Mouse (Mus musculus) liver, embryonic 16.5 days (tissue): ENCODE measurements around the gene Anks1b. TPM values are rescaled to one million over a fixed set of nuclear protein-coding genes. Genes with fewer than 3 reads are reported as not detected.

Experiments used
- ATAC-seq: fragments of 200-750 bp; cut with Nextera tagmentation; 2 replicates; pipeline ENCODE4 v1.8.0; 2017; ENCODE audit warnings: low read depth, mild to moderate bottlenecking, moderate number of reproducible peaks, moderate library complexity
- H3K27ac ChIP-seq: fragments of 300-500 bp; sonication (generic); 2 replicates; pipeline ENCODE4 v1.5.1; 2014; ENCODE audit warnings: mild to moderate bottlenecking, low read length
- H3K27me3 ChIP-seq: fragments of 300-500 bp; sonication (generic); 2 replicates; pipeline ENCODE4 v1.6.1; 2014; ENCODE audit warnings: low read depth, low read length, mixed read lengths; ENCODE audit not compliant: control insufficient read depth, insufficient read depth
- H3K36me3 ChIP-seq: fragments of 300-500 bp; sonication (generic); 2 replicates; pipeline ENCODE4 v1.6.1; 2014; ENCODE audit warnings: mild to moderate bottlenecking; ENCODE audit not compliant: control insufficient read depth, insufficient read depth
- H3K4me1 ChIP-seq: fragments of 300-500 bp; sonication (generic); 2 replicates; pipeline ENCODE4 v1.6.1; 2014; ENCODE audit warnings: low read depth, low read length, mixed read lengths; ENCODE audit not compliant: control insufficient read depth
- H3K4me2 ChIP-seq: fragments of 300-500 bp; sonication (generic); 2 replicates; pipeline ENCODE4 v1.6.1; 2014; ENCODE audit warnings: low read depth, low read length, mixed read lengths
- H3K4me3 ChIP-seq: fragments of 300-500 bp; sonication (generic); 2 replicates; pipeline ENCODE4 v1.5.1; 2014; ENCODE audit warnings: low read depth, mild to moderate bottlenecking, low read length
- H3K9ac ChIP-seq: fragments of 300-500 bp; sonication (generic); 2 replicates; pipeline ENCODE4 v1.6.1; 2014; ENCODE audit warnings: low read depth, low read length
- H3K9me3 ChIP-seq: fragments of 300-500 bp; sonication (generic); replicated peaks from 2 replicates; pipeline ENCODE4 v1.6.1; 2016; ENCODE audit warnings: low read length; ENCODE audit not compliant: control insufficient read depth
- WGBS: fragments of 180-500 bp; shearing (Covaris S2); extraction: QIAGEN DNeasy Blood & Tissue Kit; methylation state at CpG from one replicate; pipeline ENCODE4 v1.1.7; 2014; ENCODE audit not compliant: insufficient replicate concordance; 5-methylcytosine and 5-hydroxymethylcytosine counted together
- polyA plus RNA-seq: library from polyadenylated mRNA; unstranded; fragments of >200 nt; fragmentation: Nextera tagmentation; extraction: Ambion mirVana; gene quantifications from 2 replicates; pipeline ENCODE4 v1.2.1, GENCODE M21; 2015

Gene Anks1b
- polyA plus RNA-seq, 1 experiment from 2014 or later = not detected

DNA sequence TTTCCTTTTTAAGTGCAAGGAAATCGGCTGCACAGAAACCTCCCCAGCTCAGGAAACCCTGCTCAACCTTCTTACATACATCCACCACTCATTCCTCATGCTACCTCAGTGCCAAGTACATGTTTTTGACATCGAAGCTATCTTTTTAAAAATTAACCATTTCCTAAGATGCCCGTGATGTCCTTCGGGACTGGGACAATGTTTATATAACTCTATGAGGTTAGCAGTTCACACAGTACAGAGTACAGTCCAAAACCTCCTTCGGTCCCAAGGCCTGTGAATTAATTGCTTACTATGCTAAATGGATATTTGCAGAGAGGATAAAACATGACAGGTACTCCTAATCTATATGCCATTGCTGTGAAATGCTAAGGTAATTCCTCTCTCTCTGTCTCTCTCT, 558.2 kb downstream of the Anks1b start:
- no peak overlapping the region for H3K9ac ChIP-seq
- H3K36me3 ChIP-seq = no peaks in the 10 kb centered on the region
- ATAC-seq = no peak
- H3K9me3 ChIP-seq = no peaks in the 10 kb centered on the region
- no peaks in the 10 kb centered on the region for H3K27me3 ChIP-seq
- H3K4me3 ChIP-seq = no peak overlapping the region
- H3K4me1 ChIP-seq = no peaks in the 10 kb centered on the region
- no peak overlapping the region for H3K27ac ChIP-seq
- no peak overlapping the region for H3K4me2 ChIP-seq
- 34% methylated on average over 5 of the region's 5 CpGs for WGBS

DNA sequence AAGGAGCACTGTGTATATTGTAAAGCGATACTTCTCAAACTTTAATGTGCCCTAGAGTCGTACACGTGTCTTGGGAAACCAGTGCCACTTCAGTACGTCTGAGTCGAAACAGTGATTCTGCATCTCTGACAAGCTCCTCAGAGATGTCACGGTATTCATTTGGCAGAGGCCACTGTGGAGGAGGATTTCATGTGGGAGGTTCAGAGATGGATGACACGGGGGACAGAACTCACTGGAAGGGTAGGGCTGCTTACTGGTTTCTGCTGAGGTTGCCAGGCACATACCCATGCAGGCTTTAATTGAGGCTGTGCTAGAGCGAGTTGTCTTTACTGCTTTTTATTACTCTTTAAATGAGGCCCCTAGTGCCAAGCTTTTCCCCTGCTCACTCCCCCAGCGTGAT, 558.7 kb downstream of the Anks1b start:
- ATAC-seq = no peak
- no peak overlapping the region for H3K9ac ChIP-seq
- no peak overlapping the region for H3K27ac ChIP-seq
- H3K4me1 ChIP-seq = no peaks in the 10 kb centered on the region
- H3K36me3 ChIP-seq = no peaks in the 10 kb centered on the region
- no peak overlapping the region for H3K4me3 ChIP-seq
- H3K9me3 ChIP-seq = no peaks in the 10 kb centered on the region
- no peaks in the 10 kb centered on the region for H3K27me3 ChIP-seq
- 49% methylated on average over 9 of the region's 9 CpGs for WGBS
- H3K4me2 ChIP-seq = no peak overlapping the region

GRCm38 (mm10) chr10:90432479-90432878, 559.2 kb downstream of the Anks1b start:
- Histone ChIP-seq H3K27ac (no peak overlapping the region), H3K27me3 (no peaks in the 10 kb centered on the region), H3K4me1 (no peaks in the 10 kb centered on the region), H3K36me3 (no peaks in the 10 kb centered on the region), H3K4me3 (no peak overlapping the region), H3K9ac (no peak overlapping the region), H3K9me3 (no peaks in the 10 kb centered on the region), H3K4me2 (no peak overlapping the region)
- no peak for ATAC-seq
- 58% methylated on average over 12 of the region's 12 CpGs for WGBS

- Histone ChIP-seq H3K27ac (no peak overlapping the region), H3K27me3 (no peaks in the 10 kb centered on the region), H3K9me3 (no peaks in the 10 kb centered on the region), H3K4me2 (no peak overlapping the region), H3K4me3 (no peak overlapping the region), H3K9ac (no peak overlapping the region), H3K36me3 (no peaks in the 10 kb centered on the region), H3K4me1 (no peaks in the 10 kb centered on the region)
- 41% methylated on average over 4 of the region's 4 CpGs for WGBS
- ATAC-seq = no peak
These were observed 567.7 kb downstream of the Anks1b start for GRCm38 (mm10) chr10:90441036-90441435.

GRCm38 (mm10) chr10:90441656-90442055, 568.3 kb downstream of the Anks1b start:
- H3K36me3 ChIP-seq = no peaks in the 10 kb centered on the region
- no peaks in the 10 kb centered on the region for H3K9me3 ChIP-seq
- H3K4me1 ChIP-seq = no peaks in the 10 kb centered on the region
- 39% methylated on average over 1 of the region's 1 CpGs for WGBS
- no peak overlapping the region for H3K9ac ChIP-seq
- H3K27ac ChIP-seq = no peak overlapping the region
- ATAC-seq = no peak
- no peak overlapping the region for H3K4me2 ChIP-seq
- no peaks in the 10 kb centered on the region for H3K27me3 ChIP-seq
- H3K4me3 ChIP-seq = no peak overlapping the region

- H3K9ac ChIP-seq = no peak overlapping the region
- ATAC-seq = no peak
- H3K4me2 ChIP-seq = no peak overlapping the region
- no peaks in the 10 kb centered on the region for H3K9me3 ChIP-seq
- H3K4me1 ChIP-seq = no peaks in the 10 kb centered on the region
- H3K4me3 ChIP-seq = no peak overlapping the region
- H3K36me3 ChIP-seq = no peaks in the 10 kb centered on the region
- 52% methylated on average over 2 of the region's 2 CpGs for WGBS
- no peaks in the 10 kb centered on the region for H3K27me3 ChIP-seq
- no peak overlapping the region for H3K27ac ChIP-seq
These were observed 591.6 kb downstream of the Anks1b start for GRCm38 (mm10) chr10:90464906-90465305.

- Histone ChIP-seq H3K27me3 (no peaks in the 10 kb centered on the region), H3K27ac (no peak overlapping the region), H3K9ac (no peak overlapping the region), H3K4me3 (no peak overlapping the region), H3K4me2 (no peak overlapping the region), H3K9me3 (no peaks in the 10 kb centered on the region), H3K36me3 (no peaks in the 10 kb centered on the region), H3K4me1 (no peaks in the 10 kb centered on the region)
- ATAC-seq = no peak
- WGBS = 71% methylated on average over 6 of the region's 6 CpGs
These were observed 592.1 kb downstream of the Anks1b start for GRCm38 (mm10) chr10:90465426-90465825.

DNA sequence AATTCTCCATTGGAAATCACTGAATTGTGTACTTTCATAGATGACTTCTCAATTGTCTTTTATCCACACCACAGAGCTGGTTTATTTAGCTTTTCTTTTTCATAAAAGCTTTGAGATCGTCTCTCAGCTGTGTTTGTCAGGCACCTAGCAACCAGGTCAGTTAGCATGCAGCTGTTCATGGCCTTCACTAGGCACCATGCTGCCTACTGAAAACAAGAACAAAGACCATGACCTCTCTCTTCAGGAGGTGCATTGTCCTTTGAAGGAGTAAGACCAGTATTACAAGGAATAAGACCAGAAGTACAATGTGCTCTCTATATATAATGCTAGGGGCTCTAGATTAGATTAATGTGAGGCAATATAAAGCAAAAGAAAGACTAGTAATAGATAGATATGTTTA, 594.2 kb downstream of the Anks1b start:
- no peaks in the 10 kb centered on the region for H3K27me3 ChIP-seq
- no peak overlapping the region for H3K27ac ChIP-seq
- H3K4me2 ChIP-seq = no peak overlapping the region
- H3K9me3 ChIP-seq = no peaks in the 10 kb centered on the region
- WGBS = 49% methylated on average over 1 of the region's 1 CpGs
- no peak for ATAC-seq
- H3K9ac ChIP-seq = no peak overlapping the region
- no peaks in the 10 kb centered on the region for H3K36me3 ChIP-seq
- no peak overlapping the region for H3K4me3 ChIP-seq
- no peaks in the 10 kb centered on the region for H3K4me1 ChIP-seq

DNA sequence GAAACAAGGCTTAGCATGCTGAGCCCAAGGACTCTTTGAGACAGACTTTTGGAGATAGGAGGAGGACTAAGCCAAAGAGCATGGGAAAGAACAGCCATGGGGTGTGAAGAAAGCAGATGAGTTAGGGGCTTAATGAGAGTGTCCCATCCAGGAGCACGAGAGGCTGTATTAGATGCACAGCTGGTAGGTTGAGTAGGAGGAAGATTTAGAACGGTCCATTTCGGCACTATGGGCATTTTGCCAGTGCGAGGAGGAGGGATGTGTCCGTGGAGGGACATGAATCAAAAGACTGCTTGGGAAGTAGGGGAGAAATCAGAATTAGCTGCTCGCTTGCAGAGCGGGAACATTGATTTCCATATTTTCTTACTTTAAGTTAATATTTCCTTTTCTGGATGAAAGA, 620.1 kb downstream of the Anks1b start:
- Histone ChIP-seq H3K27ac (no peak overlapping the region), H3K27me3 (no peaks in the 10 kb centered on the region), H3K36me3 (no peaks in the 10 kb centered on the region), H3K4me2 (no peak overlapping the region), H3K9me3 (no peaks in the 10 kb centered on the region), H3K4me3 (no peak overlapping the region), H3K9ac (no peak overlapping the region), H3K4me1 (no peaks in the 10 kb centered on the region)
- whole genome bisulfite sequencing = 66% methylated on average over 7 of the region's 7 CpGs
- ATAC-seq = no peak
